Mouse (Mus musculus) myocyte (in vitro differentiated cells): ENCODE results near the gene Psmd3. TPM values are rescaled to one million over a fixed set of nuclear protein-coding genes. Genes with fewer than 3 reads are reported as not detected.
"Not testable (repeated sequence)": the region's sequence is repeated elsewhere in the genome, so short reads cannot be mapped to it uniquely, and the experiment has no call there.

Experiments used
- H3K27me3 ChIP-seq: one replicate; pipeline ENCODE4 v1.6.1; 2011; ENCODE audit not compliant: control insufficient read depth, insufficient read depth, insufficient read length
- H3K36me3 ChIP-seq: one replicate; pipeline ENCODE4 v1.6.1; 2011; ENCODE audit not compliant: control insufficient read depth, insufficient read depth
- H3K4me2 ChIP-seq: one replicate; pipeline ENCODE4 v1.6.1; 2011; ENCODE audit warnings: low read depth, control low read depth
- H3K4me3 ChIP-seq: one replicate; pipeline ENCODE4 v1.5.1; 2011; ENCODE audit warnings: mild to moderate bottlenecking, control low read depth, moderate library complexity
- H3K79me2 ChIP-seq: one replicate; pipeline ENCODE4 v1.6.1; 2011; ENCODE audit not compliant: control insufficient read depth, insufficient read depth
- H3ac ChIP-seq: one replicate; pipeline ENCODE4 v1.6.1; 2011; ENCODE audit not compliant: control insufficient read depth, insufficient read length
- CEBPB ChIP-seq: IDR thresholded peaks from 2 replicates; pipeline ENCODE4 v1.6.1; 2011; ENCODE audit warnings: mild to moderate bottlenecking, moderate library complexity; ENCODE audit not compliant: poor library complexity, insufficient read depth, severe bottlenecking
- E2F4 ChIP-seq: IDR thresholded peaks from one replicate; pipeline ENCODE4 v1.6.1; 2011; ENCODE audit warnings: mild to moderate bottlenecking, control low read depth, moderate library complexity; ENCODE audit not compliant: insufficient read depth
- MAX ChIP-seq: IDR thresholded peaks from one replicate; pipeline ENCODE4 v1.6.1; 2011; ENCODE audit warnings: low read depth, mild to moderate bottlenecking, control low read depth
- MYOD1 ChIP-seq, 3 experiments: IDR thresholded peaks; one replicate each; pipeline ENCODE4 v1.6.1; 2011; ENCODE audit warnings: control low read depth in 2 of 3, low read depth in 2 of 3, mild to moderate bottlenecking in 2 of 3, moderate library complexity in 1 of 3; ENCODE audit not compliant: insufficient read length in 2 of 3, control insufficient read depth in 1 of 3
- MYOG ChIP-seq, 3 experiments: IDR thresholded peaks; one replicate each; pipeline ENCODE4 v1.6.1; 2011; ENCODE audit warnings: control low read depth in 2 of 3, low read depth in 2 of 3, mild to moderate bottlenecking in 2 of 3; ENCODE audit not compliant: insufficient read length in 2 of 3, control insufficient read depth in 1 of 3, insufficient read depth in 1 of 3
- POLR2A ChIP-seq: IDR thresholded peaks from one replicate; pipeline ENCODE4 v1.6.1; 2011; ENCODE audit warnings: low read depth, mild to moderate bottlenecking, control low read depth, moderate library complexity; ENCODE audit not compliant: insufficient read length
- POLR2AphosphoS2 ChIP-seq: IDR thresholded peaks from one replicate; pipeline ENCODE4 v1.6.1; 2011; ENCODE audit warnings: low read depth, control low read depth; ENCODE audit not compliant: insufficient read length
- REST ChIP-seq: IDR thresholded peaks from one replicate; pipeline ENCODE4 v1.6.1; 2011; ENCODE audit warnings: mild to moderate bottlenecking, control low read depth, moderate library complexity; ENCODE audit not compliant: insufficient read depth, insufficient read length
- SRF ChIP-seq: IDR thresholded peaks from one replicate; pipeline ENCODE4 v1.6.1; 2011; ENCODE audit warnings: low read depth; ENCODE audit not compliant: control insufficient read depth, insufficient read length
- TCF12 ChIP-seq: IDR thresholded peaks from one replicate; pipeline ENCODE4 v1.6.1; 2011; ENCODE audit warnings: mild to moderate bottlenecking, control low read depth; ENCODE audit not compliant: poor library complexity, insufficient read depth, severe bottlenecking
- TCF3 ChIP-seq: IDR thresholded peaks from one replicate; pipeline ENCODE4 v1.6.1; 2011; ENCODE audit warnings: low read depth, control low read depth; ENCODE audit not compliant: insufficient read length
- USF1 ChIP-seq: IDR thresholded peaks from one replicate; pipeline ENCODE4 v1.6.1; 2011; ENCODE audit warnings: low read depth, mild to moderate bottlenecking, control low read depth, moderate library complexity
- polyA plus RNA-seq: library from polyadenylated mRNA; unstranded; fragments of >200 nt; fragmentation: generic; extraction: Trizol; gene quantifications from one replicate; pipeline ENCODE4 v1.2.1, GENCODE M21; 2012; ENCODE audit warnings: missing spikeins

Gene Psmd3
- polyA plus RNA-seq, 1 experiment = 250 TPM

GRCm38 (mm10) chr11:98735111-98735510, 52.8 kb downstream of the Psmd3 start:
- H3K36me3 ChIP-seq = no peaks in the 10 kb centered on the region
- no peak overlapping the region for H3ac ChIP-seq
- TF ChIP-seq REST = no peak
- TF ChIP-seq POLR2A = no peak
- no peak for TF ChIP-seq CEBPB
- TF ChIP-seq MYOG (IDR thresholded peaks at IDR 0.05; ENCODE audit: control insufficient read depth in 1 of 3, insufficient read depth in 1 of 3, insufficient read length in 2 of 3, low read depth in 2 of 3) = no peak
- TF ChIP-seq E2F4 = no peak
- no peak for TF ChIP-seq POLR2AphosphoS2

GRCm38 (mm10) chr11:98736176-98736575, 53.8 kb downstream of the Psmd3 start:
- Histone ChIP-seq H3K79me2 (no peaks in the 10 kb centered on the region), H3K4me3 (no peak overlapping the region), H3K36me3 (no peaks in the 10 kb centered on the region), H3K4me2 (no peak overlapping the region), H3K27me3 (no peaks in the 10 kb centered on the region), H3ac (no peak overlapping the region)
- no peak for TF ChIP-seq USF1

More at GRCm38 (mm10) chr11:98735111-98735510, 52.8 kb downstream of the Psmd3 start:
- H3K4me2 ChIP-seq = no peak overlapping the region
- H3K4me3 ChIP-seq = no peak overlapping the region
- no peaks in the 10 kb centered on the region for H3K27me3 ChIP-seq
- H3K79me2 ChIP-seq = no peaks in the 10 kb centered on the region

GRCm38 (mm10) chr11:98737220-98737619, 54.9 kb downstream of the Psmd3 start:
- not testable (repeated sequence) for H3K4me2 ChIP-seq, H3K27me3 ChIP-seq, H3K4me3 ChIP-seq, H3ac ChIP-seq, H3K36me3 ChIP-seq, H3K79me2 ChIP-seq

GRCm38 (mm10) chr11:98738428-98738911, 56.1 kb downstream of the Psmd3 start:
- H3K36me3 ChIP-seq = no peaks in the 10 kb centered on the region
- H3K79me2 ChIP-seq = no peaks in the 10 kb centered on the region
- no peak overlapping the region for H3K4me3 ChIP-seq
- H3ac ChIP-seq = no peak overlapping the region
- TF ChIP-seq MAX (no peak), REST (no peak), POLR2AphosphoS2 (no peak), CEBPB (no peak), POLR2A (no peak), USF1 (no peak), TCF12 (no peak), SRF (no peak), E2F4 (no peak), MYOG (IDR thresholded peaks at IDR 0.05; ENCODE audit: control insufficient read depth in 1 of 3, insufficient read depth in 1 of 3, insufficient read length in 2 of 3, low read depth in 2 of 3) (no peak), MYOD1 (IDR thresholded peaks at IDR 0.05; ENCODE audit: control insufficient read depth in 1 of 3, insufficient read length in 2 of 3, low read depth in 2 of 3) (no peak), TCF3 (no peak)
- H3K27me3 ChIP-seq = no peaks in the 10 kb centered on the region
- no peak overlapping the region for H3K4me2 ChIP-seq

- Histone ChIP-seq H3K4me2 (no peak overlapping the region), H3K36me3 (no peaks in the 10 kb centered on the region), H3K79me2 (no peaks in the 10 kb centered on the region), H3ac (no peak overlapping the region), H3K4me3 (no peak overlapping the region), H3K27me3 (no peaks in the 10 kb centered on the region)
- no peak for TF ChIP-seq MYOG (IDR thresholded peaks at IDR 0.05; ENCODE audit: control insufficient read depth in 1 of 3, insufficient read depth in 1 of 3, insufficient read length in 2 of 3, low read depth in 2 of 3)
- TF ChIP-seq REST = no peak
- TF ChIP-seq POLR2A = no peak
- no peak for TF ChIP-seq SRF
- TF ChIP-seq MAX = no peak
- no peak for TF ChIP-seq POLR2AphosphoS2
- no peak for TF ChIP-seq TCF12
- TF ChIP-seq E2F4 = no peak
- no peak for TF ChIP-seq MYOD1 (IDR thresholded peaks at IDR 0.05; ENCODE audit: control insufficient read depth in 1 of 3, insufficient read length in 2 of 3, low read depth in 2 of 3)
- TF ChIP-seq TCF3 = no peak
These were observed 56.6 kb downstream of the Psmd3 start for GRCm38 (mm10) chr11:98738925-98739324.

- Histone ChIP-seq H3K4me3 (peak overlapping the region; percentile 66), H3K27me3 (no peaks in the 10 kb centered on the region), H3K79me2 (no peaks in the 10 kb centered on the region), H3K36me3 (no peaks in the 10 kb centered on the region), H3ac (no peak overlapping the region), H3K4me2 (peak overlapping the region; percentile 100)
- TF ChIP-seq MYOD1 (IDR thresholded peaks at IDR 0.05; ENCODE audit: control insufficient read depth in 1 of 3, insufficient read length in 2 of 3, low read depth in 2 of 3) (peak in 1 of 3 experiments; percentile 23), MYOG (IDR thresholded peaks at IDR 0.05; ENCODE audit: control insufficient read depth in 1 of 3, insufficient read depth in 1 of 3, insufficient read length in 2 of 3, low read depth in 2 of 3) (peak in 1 of 3 experiments; percentile 43), USF1 (no peak)
These were observed 57.7 kb downstream of the Psmd3 start for GRCm38 (mm10) chr11:98740026-98740392.
